Comparison of ENCODE assay signal across 14 mouse cellular contexts in genomic region chr3:51387868-51388381, GRCm38 (mm10). TPM values are rescaled to one million over a fixed set of nuclear protein-coding genes. Genes with fewer than 3 reads are reported as not detected.
DNase-seq lines count a peak whose midpoint lies in the region; ATAC-seq lines count a peak whose summit lies in the region.
"Had no signal": no experiment of that assay in that cellular context is flagged by ENCODE, and none has a peak within 500 bp of the region (broad histone marks: within the 10 kb centered on the region; RNA-seq: fewer than 3 reads in every experiment).

No protein-coding gene starts in this region.

- peaks cover 14% of the 10 kb centered on the region; the same call in 1 of the 2 replicates for H3K27me3 ChIP-seq in kidney, embryonic 15.5 days
- H3K27me3 ChIP-seq in liver, embryonic 16.5 days (ENCODE audit: control insufficient read depth, insufficient read depth, low read depth, low read length), result no peaks in the 10 kb centered on the region

- H3K9me3 ChIP-seq in kidney, embryonic 15.5 days (replicated peaks), result no peaks in the 10 kb centered on the region
- no peaks in the 10 kb centered on the region for H3K9me3 ChIP-seq in liver, embryonic 16.5 days (replicated peaks; ENCODE audit: control insufficient read depth, low read length)
- H3K9me3 ChIP-seq: megakaryocyte, embryonic 14.5 days had no signal

- WGBS in kidney, embryonic 15.5 days, result 71% methylated on average over 8 of the region's 8 CpGs
- WGBS in liver, embryonic 16.5 days (ENCODE audit: insufficient replicate concordance), result 52% methylated on average over 8 of the region's 8 CpGs

- no peaks in the 10 kb centered on the region for H3K36me3 ChIP-seq in kidney, embryonic 15.5 days
- H3K36me3 ChIP-seq in liver, embryonic 16.5 days (ENCODE audit: control insufficient read depth, insufficient read depth), result no peaks in the 10 kb centered on the region

- no peak overlapping the region for H3K4me2 ChIP-seq in kidney, embryonic 15.5 days
- H3K4me2 ChIP-seq in liver, embryonic 16.5 days (ENCODE audit: low read depth, low read length), result peak overlapping the region; percentile 21; the same call in 1 of the 2 replicates

- DNase-seq in kidney, adult 18-20 months, result peak; percentile 35
- DNase-seq in cerebellum, adult 11-12 months, result peak; percentile 58
- DNase-seq in kidney, adult 9 months, result peak; percentile 79
- no peak for DNase-seq in spleen, postnatal 36 days (ENCODE audit: low spot score in 2 of 2)
- DNase-seq in thymus, postnatal 25 days, result no peak
- DNase-seq in adipocyte (ENCODE audit: low spot score), result no peak
- DNase-seq: lung, adult 2 months; thymus, postnatal 4 days had no signal

- no peak for ATAC-seq in kidney, embryonic 15.5 days (replicated peaks; ENCODE audit: low FRiP score)
- ATAC-seq in liver, embryonic 16.5 days (ENCODE audit: low read depth), result 0 out of 2 replicates have a peak, but pooled peaks have one; percentile 22
- ATAC-seq: forebrain, embryonic 16.5 days had no signal

- no peak overlapping the region for H3K9ac ChIP-seq in kidney, embryonic 15.5 days
- no peak overlapping the region for H3K9ac ChIP-seq in liver, embryonic 16.5 days (ENCODE audit: low read depth, low read length)

- H3K4me1 ChIP-seq in kidney, embryonic 15.5 days, result peaks cover 9% of the 10 kb centered on the region
- peaks cover 31% of the 10 kb centered on the region for H3K4me1 ChIP-seq in liver, embryonic 16.5 days (ENCODE audit: control insufficient read depth, low read depth, low read length)

- H3K27ac ChIP-seq in kidney, embryonic 15.5 days, result no peak overlapping the region
- H3K27ac ChIP-seq in liver, embryonic 16.5 days (ENCODE audit: low read length), result 0 out of 2 replicates have a peak overlapping the region, but pooled peaks have one; percentile 12
- H3K27ac ChIP-seq: stomach, postnatal 0 days had no signal

- H3K4me3 ChIP-seq in kidney, embryonic 15.5 days (replicated peaks), result no peak overlapping the region
- peak overlapping the region; percentile 20 for H3K4me3 ChIP-seq in liver, embryonic 16.5 days (ENCODE audit: low read depth, low read length)
- H3K4me3 ChIP-seq: myocyte had no signal

RNA-seq across cellular contexts. Expression of gene Mgarp, which starts 8.6 kb away (rescaled TPM):
- 5.3 and 11.4 TPM in 2 replicates for polyA plus RNA-seq in kidney, embryonic 15.5 days (2015; fragmentation: Nextera tagmentation; extraction: Ambion mirVana)
- 3.0 TPM in 2 replicates for polyA plus RNA-seq in liver, embryonic 16.5 days (2015; fragmentation: Nextera tagmentation; extraction: Ambion mirVana)
- polyA plus RNA-seq: lung, adult 2 months had no signal

RNA-seq across cellular contexts. Expression of gene Ndufc1, which starts 20.9 kb away (rescaled TPM):
- polyA plus RNA-seq in kidney, embryonic 15.5 days (2015; fragmentation: Nextera tagmentation; extraction: Ambion mirVana), result 771 and 842 TPM in 2 replicates
- polyA plus RNA-seq in liver, embryonic 16.5 days (2015; fragmentation: Nextera tagmentation; extraction: Ambion mirVana), result 397 and 419 TPM in 2 replicates

RNA-seq across cellular contexts. Expression of gene Naa15, which starts 27.0 kb away (rescaled TPM):
- polyA plus RNA-seq in kidney, embryonic 15.5 days (2015; fragmentation: Nextera tagmentation; extraction: Ambion mirVana), result 52.3 and 54.6 TPM in 2 replicates
- polyA plus RNA-seq in liver, embryonic 16.5 days (2015; fragmentation: Nextera tagmentation; extraction: Ambion mirVana), result 15.3 and 16.3 TPM in 2 replicates

RNA-seq across cellular contexts. Expression of gene Elf2, which starts 47.5 kb away (rescaled TPM):
- polyA plus RNA-seq in kidney, embryonic 15.5 days (2015; fragmentation: Nextera tagmentation; extraction: Ambion mirVana), result 58.2 and 73.7 TPM in 2 replicates
- 19.0 and 20.0 TPM in 2 replicates for polyA plus RNA-seq in liver, embryonic 16.5 days (2015; fragmentation: Nextera tagmentation; extraction: Ambion mirVana)

Comparison
In these comparisons a context has a peak if more than half of its experiments do, and no peak if none do; other contexts are left out.
1. DNase-seq: peak in kidney, adult 18-20 months (single experiment), cerebellum, adult 11-12 months (single experiment) and kidney, adult 9 months (single experiment); none in spleen, postnatal 36 days (0 of 2), thymus, postnatal 25 days (single experiment) and adipocyte (single experiment).